Mouse (Mus musculus) ZHBTc4 (cell line): Measurements from ENCODE around the gene Mtm1.
A peak's percentile ranks its signal among the peaks of the same experiment; 100 is the strongest.

Experiments
- DNase-seq: peaks from one replicate; pipeline ENCODE4 v3.0.0-alpha.2; 2011; ENCODE audit warnings: low read depth, low spot score

Mtm1 gene

GRCm38 (mm10) chrX:71210467-71210866, at the start of gene Mtm1:
Mtm1 (plus strand) TSS chrX:71210767.
- no peak for DNase-seq

GRCm38 (mm10) chrX:71181526-71181925, 29.0 kb upstream of the Mtm1 start:
- no peak for DNase-seq

- no peak for DNase-seq
These were observed 26.9 kb upstream of the Mtm1 start for GRCm38 (mm10) chrX:71183671-71184070.

GRCm38 (mm10) chrX:71186396-71186795, 24.2 kb upstream of the Mtm1 start:
- no peak for DNase-seq

- no peak for DNase-seq
These were observed 5.8 kb upstream of the Mtm1 start for GRCm38 (mm10) chrX:71204776-71205175.

- DNase-seq, result no peak
These were observed 4.6 kb upstream of the Mtm1 start for GRCm38 (mm10) chrX:71205821-71206542.

- no peak for DNase-seq
These were observed 4.0 kb upstream of the Mtm1 start for GRCm38 (mm10) chrX:71206595-71206994.

GRCm38 (mm10) chrX:71212911-71213310, 2.3 kb downstream of the Mtm1 start:
- no peak for DNase-seq

- DNase-seq, result peak; percentile 95
These were observed 4.0 kb downstream of the Mtm1 start for GRCm38 (mm10) chrX:71214441-71215112.

- peak; percentile 12 for DNase-seq
These were observed 4.6 kb downstream of the Mtm1 start for GRCm38 (mm10) chrX:71215113-71215708.

GRCm38 (mm10) chrX:71216879-71217278, 6.3 kb downstream of the Mtm1 start:
- DNase-seq, result no peak

- peak; percentile 75 for DNase-seq
These were observed 8.3 kb downstream of the Mtm1 start for GRCm38 (mm10) chrX:71218853-71219252.

- DNase-seq, result no peak
These were observed 10.3 kb downstream of the Mtm1 start for GRCm38 (mm10) chrX:71220896-71221295.

- DNase-seq, result no peak
These were observed 12.3 kb downstream of the Mtm1 start for GRCm38 (mm10) chrX:71222648-71223408.

- DNase-seq, result no peak
These were observed 16.3 kb downstream of the Mtm1 start for GRCm38 (mm10) chrX:71226881-71227280.

GRCm38 (mm10) chrX:71228200-71228599, 17.6 kb downstream of the Mtm1 start:
- peak; percentile 12 for DNase-seq

- no peak for DNase-seq
These were observed 20.3 kb downstream of the Mtm1 start for GRCm38 (mm10) chrX:71230847-71231246.

- DNase-seq, result no peak
These were observed 45.9 kb downstream of the Mtm1 start for GRCm38 (mm10) chrX:71256422-71256821.

GRCm38 (mm10) chrX:71260857-71261256, 50.3 kb downstream of the Mtm1 start:
- no peak for DNase-seq

GRCm38 (mm10) chrX:71264316-71264715, 53.7 kb downstream of the Mtm1 start:
- DNase-seq, result no peak

- no peak for DNase-seq
These were observed 58.4 kb downstream of the Mtm1 start for GRCm38 (mm10) chrX:71268972-71269371.

- no peak for DNase-seq
These were observed 63.6 kb downstream of the Mtm1 start for GRCm38 (mm10) chrX:71274150-71274549.
